Mouse (Mus musculus) liver, adult 2 months (tissue): Measurements from ENCODE around the gene Galnt10.

ENCODE experiments used
- CTCF ChIP-seq: fragments of 200-500 bp; IDR thresholded peaks from 2 replicates; pipeline ENCODE4 v1.5.1; 2011; ENCODE audit warnings: low read depth, low read length, control low read depth
- POLR2A ChIP-seq: fragments of 200-500 bp; IDR thresholded peaks from 2 replicates; pipeline ENCODE4 v1.6.1; 2011; ENCODE audit warnings: low read length, control low read depth; ENCODE audit not compliant: insufficient read depth; ENCODE audit errors: extremely low read depth

GRCm38 (mm10) chr11:57599304-57599703, 45.9 kb upstream of the Galnt10 start:
- TF ChIP-seq POLR2A (no peak), CTCF (no peak)
